Mouse (Mus musculus): ENCODE data around the gene Eif5.
"Not testable (repeated sequence)": the region's sequence is repeated elsewhere in the genome, so short reads cannot be mapped to it uniquely, and the experiment has no call there.

Gene Eif5

DNA sequence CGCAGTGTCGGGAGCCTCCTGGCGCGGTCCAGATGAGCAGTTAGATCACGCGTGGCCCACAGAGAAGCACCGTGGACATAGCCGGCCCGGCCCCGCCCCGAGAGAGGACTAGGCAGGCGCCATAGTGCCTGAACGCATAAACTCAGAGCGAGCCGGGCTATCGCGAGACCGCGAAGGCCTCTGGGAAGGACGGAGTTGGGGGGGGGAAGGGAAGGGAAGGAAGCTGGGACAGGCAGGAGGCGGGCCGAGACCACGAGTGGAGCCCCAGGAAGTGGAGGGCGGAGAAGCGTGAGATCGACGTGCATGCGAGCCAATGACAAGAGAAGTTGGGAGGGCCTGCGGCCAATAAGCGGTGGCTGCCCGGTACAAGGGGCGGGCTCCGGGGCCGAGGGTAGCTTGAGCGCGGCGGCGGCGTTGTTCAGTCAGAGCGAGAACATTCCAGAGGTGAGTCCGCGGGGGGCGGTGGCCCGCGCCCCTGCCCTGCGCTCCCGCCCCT, at the start of gene Eif5:
Gene Eif5, plus strand, starts transcription at position 221 of the 496 bp plus-strand sequence.
- DNase-seq (ENCODE audit: low spot score in 2 of 2), result peak; percentile 99

DNA sequence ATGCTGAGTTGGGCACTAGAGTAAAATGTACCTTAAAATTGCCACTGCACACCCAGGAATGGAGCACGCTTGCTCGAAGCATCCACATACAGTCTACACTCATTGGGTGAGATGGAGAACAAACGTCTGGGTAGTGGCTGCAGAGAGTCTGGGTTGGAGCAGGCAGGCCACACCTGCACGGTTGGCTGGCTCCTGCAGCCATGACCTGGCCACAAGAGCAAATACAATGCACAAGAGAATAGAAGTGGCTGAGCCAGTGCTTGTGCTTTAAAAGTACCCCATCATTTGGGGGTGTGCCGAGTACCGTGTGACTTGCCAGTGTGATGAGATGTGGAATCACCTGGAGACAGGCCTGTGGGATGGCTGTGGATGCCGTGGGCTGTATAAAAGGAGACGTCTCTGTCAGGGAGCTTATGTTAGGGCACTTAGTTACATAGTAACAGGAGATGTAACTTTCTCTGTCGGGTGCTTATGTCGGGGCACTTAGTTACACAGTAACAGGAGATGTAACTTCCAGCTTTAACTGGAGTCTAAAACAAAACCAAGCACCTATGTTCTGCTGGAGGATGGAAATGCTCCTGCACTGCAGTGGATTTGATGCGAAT, 48.5 kb upstream of the Eif5 start:
- DNase-seq (ENCODE audit: low spot score in 2 of 2), result no peak

GRCm38 (mm10) chr12:111494931-111495330, 42.9 kb upstream of the Eif5 start:
- DNase-seq (ENCODE audit: low spot score in 2 of 2), result no peak

GRCm38 (mm10) chr12:111497076-111497475, 40.7 kb upstream of the Eif5 start:
- no peak for DNase-seq (ENCODE audit: low spot score in 2 of 2)

DNA sequence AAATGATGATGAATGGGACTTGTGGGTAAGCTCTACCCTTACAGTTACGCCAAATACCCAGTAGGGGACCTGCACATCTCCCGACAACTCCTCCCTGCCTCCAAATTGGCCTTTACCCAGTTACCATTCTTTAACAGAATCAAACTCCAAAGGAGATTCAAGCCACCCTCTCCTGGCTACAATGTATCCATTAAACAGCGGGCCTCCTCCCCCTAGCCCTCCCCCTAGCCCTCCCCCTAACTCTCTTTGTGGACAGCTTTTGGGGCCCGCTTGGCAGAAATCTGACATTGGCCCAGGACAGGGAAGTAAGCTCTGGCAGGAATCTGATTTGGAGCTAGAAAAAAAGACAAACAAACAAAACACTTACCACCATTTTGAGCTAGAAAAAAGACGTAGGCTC, 38.2 kb upstream of the Eif5 start:
- no peak for DNase-seq (ENCODE audit: low spot score in 2 of 2)

GRCm38 (mm10) chr12:111500725-111501124, 37.1 kb upstream of the Eif5 start:
- DNase-seq (ENCODE audit: low spot score in 2 of 2), result no peak

- no peak for DNase-seq (ENCODE audit: low spot score in 2 of 2)
Observed at GRCm38 (mm10) chr12:111503063-111503567, 34.7 kb upstream of the Eif5 start.

DNA sequence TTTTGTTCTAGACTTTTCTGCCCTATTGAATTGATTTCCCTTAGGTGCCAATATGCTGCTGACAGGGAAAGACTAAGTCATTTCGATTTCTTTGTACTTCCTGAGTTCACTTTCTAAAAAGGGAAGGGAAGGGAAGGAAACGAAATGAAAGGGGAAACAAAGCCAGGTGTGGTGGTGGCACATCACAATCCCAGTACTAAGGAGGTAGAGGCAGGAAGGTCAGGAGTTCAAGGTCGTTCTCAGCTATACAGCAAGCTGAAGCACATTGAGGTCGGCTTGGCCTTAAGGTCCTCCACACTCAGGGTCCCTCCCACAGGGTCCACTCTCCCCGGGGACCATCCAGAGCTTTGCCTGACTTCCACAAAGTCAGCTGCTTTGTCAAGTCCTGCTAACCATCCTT, 34.2 kb upstream of the Eif5 start:
- DNase-seq (ENCODE audit: low spot score in 2 of 2), result no peak

DNA sequence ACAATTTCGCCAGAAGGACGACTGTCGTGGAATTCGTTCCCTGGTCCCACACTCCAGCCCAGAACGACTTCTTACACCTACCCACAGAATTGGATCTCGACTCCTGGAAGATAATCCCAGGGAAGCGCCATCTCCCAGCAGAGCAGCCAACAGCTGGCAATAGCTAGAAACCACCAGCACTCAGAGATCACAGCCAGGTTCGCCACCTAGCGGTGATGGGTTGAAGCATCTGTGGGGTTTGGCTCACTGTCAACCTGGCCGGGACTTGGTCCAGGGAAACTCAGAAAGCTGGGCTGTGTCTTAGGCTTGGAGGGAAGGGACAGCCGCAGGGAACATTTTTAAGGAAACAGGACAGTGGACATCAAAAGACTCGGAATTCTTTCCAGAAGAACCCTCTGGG, 32.9 kb upstream of the Eif5 start:
- DNase-seq (ENCODE audit: low spot score in 2 of 2), result peak; percentile 96 to 99

- no peak for DNase-seq (ENCODE audit: low spot score in 2 of 2)
Observed at GRCm38 (mm10) chr12:111507001-111507400, 30.8 kb upstream of the Eif5 start.

- no peak for DNase-seq (ENCODE audit: low spot score in 2 of 2)
Observed at GRCm38 (mm10) chr12:111507962-111508361, 29.9 kb upstream of the Eif5 start.

DNA sequence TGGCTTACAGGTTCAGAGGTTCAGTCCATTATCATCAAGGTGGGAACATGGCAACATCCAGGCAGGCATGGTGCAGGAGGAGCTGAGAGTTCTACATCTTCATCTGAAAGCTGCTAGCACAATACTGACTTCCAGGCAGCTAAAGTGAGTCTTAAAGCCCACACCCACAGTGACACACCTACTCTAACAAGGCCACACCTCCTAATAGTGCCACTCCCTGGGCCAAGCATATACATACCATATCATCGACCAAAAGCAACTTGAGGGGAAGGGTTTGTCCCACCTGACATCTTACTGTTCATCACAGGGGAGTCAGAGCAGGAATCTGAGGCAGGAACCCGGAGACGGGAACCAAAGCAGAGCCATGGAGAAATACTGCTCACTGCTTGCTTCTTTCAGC, 29.4 kb upstream of the Eif5 start:
- DNase-seq (ENCODE audit: low spot score in 2 of 2), result not testable (repeated sequence)

DNA sequence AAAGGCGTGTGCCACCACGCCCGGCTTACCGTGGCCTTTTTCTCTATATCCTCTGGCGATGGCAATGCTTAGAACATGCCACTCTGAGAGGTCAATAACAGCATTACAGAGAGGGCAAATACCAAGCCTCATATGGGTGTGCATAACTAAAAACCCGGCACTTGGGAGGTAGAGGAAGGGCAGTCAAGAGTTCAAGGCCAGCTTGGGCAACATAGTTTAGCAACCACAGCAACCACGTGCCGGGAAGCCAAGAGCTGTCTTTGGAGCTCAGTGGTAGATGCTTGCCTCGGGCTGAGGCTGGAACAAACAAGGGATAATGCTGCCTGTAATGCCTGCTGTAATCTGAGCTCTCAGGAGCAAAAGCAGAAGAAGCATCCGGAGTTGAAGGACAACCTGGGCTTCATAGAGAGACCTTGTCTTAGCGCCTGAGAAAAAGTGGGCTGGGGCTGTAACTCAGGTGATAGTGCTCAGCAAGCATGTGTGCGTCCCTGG, 25.2 kb upstream of the Eif5 start:
- no peak for DNase-seq (ENCODE audit: low spot score in 2 of 2)

GRCm38 (mm10) chr12:111513673-111514072, 24.1 kb upstream of the Eif5 start:
- no peak for DNase-seq (ENCODE audit: low spot score in 2 of 2)

GRCm38 (mm10) chr12:111514231-111514792, 23.5 kb upstream of the Eif5 start:
- DNase-seq (ENCODE audit: low spot score in 2 of 2), result no peak

DNA sequence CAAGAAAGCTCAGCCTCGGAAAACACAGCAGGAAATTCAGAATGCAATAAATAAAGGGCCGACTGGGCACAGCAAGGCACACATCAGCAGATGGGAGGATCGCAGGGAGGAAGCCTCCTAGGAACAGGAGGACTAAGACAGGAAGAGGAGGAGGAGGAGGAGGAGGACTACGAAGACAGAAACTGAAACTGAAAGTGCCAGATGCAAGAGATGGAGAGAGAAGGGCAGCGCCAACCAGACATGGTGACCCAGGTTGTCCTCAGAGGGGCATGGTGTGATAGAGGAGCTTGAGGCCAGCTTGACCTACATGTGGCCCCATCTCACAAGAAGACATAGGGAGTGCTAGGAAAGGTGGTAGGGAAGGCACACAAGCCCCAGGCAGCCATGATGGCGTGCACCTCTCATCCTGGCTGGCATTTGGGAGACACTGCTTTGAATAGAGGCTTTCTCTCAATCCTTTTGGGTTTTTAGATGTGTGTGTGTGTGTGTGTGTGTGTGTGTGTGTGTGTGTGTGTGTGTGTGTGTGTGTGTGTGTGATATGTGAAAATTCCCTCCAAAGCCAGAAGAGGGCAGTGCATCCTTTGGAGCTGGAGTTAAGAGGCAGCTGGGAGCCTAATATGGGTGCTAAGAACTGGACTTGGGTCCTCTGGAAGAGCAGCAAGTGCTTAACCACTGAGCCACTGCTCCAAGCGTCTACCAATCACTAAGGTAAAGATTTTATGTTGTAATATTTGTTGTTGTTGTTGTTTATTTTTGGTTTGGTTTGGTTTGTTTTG, 22.8 kb upstream of the Eif5 start:
- DNase-seq (ENCODE audit: low spot score in 2 of 2), result no peak

DNA sequence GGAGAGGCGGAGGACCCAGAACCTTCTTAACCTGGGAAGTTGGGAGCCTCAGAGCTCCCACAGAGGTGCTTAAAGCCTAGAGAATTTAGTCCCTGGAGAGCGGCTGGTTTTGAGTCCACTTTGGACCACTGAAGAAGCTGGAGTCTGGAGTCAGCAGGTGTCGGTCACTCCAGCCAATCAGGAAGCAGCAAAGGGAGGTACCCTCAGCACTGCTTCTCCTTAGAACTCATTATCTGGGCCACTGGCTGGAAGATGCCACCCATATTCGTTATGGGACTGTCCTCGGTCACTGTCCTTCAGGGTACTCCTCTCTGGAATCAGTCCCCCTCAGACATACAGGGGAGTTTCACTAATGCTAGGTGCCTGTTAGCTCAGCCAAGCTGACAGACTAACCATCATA, 21.9 kb upstream of the Eif5 start:
- no peak for DNase-seq (ENCODE audit: low spot score in 2 of 2)

DNA sequence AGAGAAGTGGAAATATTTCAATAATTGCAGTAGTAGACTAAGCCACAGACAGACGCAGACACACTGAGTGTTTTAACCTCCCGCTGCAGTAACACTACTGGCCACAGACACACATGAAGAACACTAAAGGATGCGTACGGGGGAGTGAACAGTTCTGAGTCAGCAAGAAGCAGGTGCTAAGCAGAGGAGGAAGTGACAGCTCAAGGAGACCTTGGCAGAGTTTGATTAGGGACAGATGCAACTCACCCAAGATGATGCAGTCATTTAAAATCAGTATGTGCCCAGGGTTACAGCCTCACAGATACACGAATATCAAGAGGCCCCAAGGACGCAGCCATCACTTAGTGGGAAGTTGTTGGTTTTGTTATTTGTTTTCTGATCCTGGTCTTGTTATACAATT, 21.0 kb upstream of the Eif5 start:
- no peak for DNase-seq (ENCODE audit: low spot score in 2 of 2)

DNA sequence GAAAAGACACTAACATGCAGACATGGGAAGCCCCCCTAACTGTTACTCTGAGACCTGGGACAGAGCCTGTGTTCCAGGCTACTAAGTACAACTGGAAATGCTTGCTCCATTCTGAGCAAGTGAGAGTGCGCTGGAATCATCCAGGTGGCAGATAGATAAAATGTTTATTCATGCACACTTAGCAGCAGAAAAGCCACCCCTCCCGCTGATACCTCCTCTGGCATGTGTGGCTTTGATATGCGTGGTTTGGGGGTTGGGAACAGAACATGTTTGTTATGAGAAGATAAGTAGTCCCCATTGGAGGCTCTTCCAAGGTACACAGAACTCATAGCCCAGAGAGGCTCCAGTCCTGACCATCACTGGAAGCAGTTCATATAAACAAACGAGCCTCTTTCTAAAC, 19.9 kb upstream of the Eif5 start:
- no peak for DNase-seq (ENCODE audit: low spot score in 2 of 2)

DNA sequence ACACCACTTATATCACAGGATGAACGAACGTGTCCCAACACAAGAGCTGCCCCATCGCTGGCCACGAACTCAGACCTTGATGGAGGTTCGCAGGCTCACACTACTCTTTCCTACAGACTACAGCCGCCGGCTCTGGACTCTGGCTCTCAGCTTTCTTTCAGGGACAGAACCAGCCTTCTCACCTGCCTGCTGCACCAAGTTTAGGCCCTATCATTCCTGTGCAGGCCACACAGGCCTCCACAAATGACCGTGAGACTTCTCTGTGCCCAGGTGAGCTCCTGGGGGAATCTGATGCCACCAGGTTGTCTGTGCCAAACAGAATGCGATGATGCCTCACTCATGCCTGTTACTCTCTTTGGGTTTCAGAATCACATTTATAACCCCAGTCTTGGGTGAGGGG, 19.4 kb upstream of the Eif5 start:
- no peak for DNase-seq (ENCODE audit: low spot score in 2 of 2)

GRCm38 (mm10) chr12:111519821-111520220, 18.0 kb upstream of the Eif5 start:
- no peak for DNase-seq (ENCODE audit: low spot score in 2 of 2)

DNA sequence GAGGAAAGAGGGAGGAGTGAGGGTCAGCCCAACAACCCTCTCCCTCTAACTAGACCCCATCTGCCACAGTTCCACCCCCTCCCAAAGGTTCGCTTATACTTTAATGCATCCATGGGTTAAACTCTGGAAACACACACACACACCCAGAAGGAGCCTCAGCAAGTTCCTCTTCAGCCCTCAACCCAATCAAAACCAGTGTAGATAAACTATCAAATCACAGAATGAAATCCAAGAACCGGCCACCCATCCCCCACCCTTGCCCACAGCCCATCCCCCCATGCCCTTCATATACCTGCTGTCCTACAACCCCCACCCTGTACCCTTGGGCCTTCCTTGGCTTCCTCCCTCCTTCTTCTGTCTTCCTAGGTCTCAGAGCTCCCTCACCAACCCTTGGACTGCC, 16.8 kb upstream of the Eif5 start:
- no peak for DNase-seq (ENCODE audit: low spot score in 2 of 2)

- DNase-seq (ENCODE audit: low spot score in 2 of 2), result no peak
Observed at GRCm38 (mm10) chr12:111524469-111524868, 13.3 kb upstream of the Eif5 start.

Data from frontal cortex, postnatal 36 days (tissue).